Comparison of ENCODE assay signal across 8 mouse cellular contexts in the genomic region with DNA sequence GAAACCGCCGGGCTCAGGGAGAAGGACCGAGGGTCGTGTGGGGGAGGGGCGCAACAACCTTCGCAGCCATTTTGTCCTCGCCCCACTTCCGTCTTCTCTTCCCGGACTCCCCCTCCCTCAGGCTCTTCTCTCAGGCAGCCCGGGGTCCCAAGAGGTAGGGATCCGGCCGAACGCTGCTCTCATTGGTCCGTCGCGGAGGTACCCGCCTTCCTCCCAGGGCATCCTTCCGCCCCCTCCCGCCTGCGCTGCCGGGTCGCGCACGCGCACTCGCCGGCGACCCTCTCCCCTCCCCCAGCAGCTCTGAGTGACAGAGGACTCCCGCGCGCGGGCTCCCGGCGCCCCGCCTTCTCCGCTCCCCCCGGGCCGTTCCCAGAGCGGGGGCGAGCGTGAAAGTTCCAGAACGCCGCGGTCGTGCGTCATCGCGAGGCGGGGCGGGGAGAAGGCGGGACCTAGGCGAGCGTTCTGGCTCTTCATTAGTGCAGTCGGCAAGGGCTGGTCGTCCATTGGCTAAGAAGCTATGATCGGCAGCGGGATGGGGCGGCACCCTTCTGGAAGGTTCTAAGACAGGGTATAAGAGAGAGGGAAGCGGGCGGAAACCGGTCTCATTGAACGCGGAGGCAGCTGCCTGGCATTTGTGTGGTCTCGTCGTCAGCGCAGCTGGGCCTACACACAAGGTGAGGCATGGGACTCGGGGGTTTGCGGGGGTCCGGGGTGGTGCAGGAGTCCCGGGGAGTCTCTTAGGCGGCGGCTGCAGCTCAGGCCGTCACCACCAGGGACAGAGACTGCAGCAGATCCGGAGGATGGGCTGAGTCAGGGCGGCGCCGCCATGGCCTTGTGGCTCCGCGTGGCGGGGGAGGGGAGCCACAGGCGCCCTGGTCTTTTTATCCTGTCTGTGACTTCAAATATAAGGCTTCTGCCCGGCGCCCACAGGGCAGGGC. TPM values are rescaled to one million over a fixed set of nuclear protein-coding genes. Genes with fewer than 3 reads are reported as not detected.
DNase-seq lines count a peak whose midpoint lies in the region; ATAC-seq and TF ChIP-seq lines count a peak whose summit lies in the region.

TSS of gene Hspa8 (plus strand) at position 310 of the 938 bp plus-strand sequence.

- H3K4me2 ChIP-seq in forebrain, embryonic 12.5 days = peak within 1 kb of the TSS; percentile 77
- peak within 1 kb of the TSS; percentile 88 for H3K4me2 ChIP-seq in heart, postnatal 0 days (ENCODE audit: low read depth, low read length)
- H3K4me2 ChIP-seq in liver, embryonic 16.5 days (ENCODE audit: low read depth, low read length) = peak within 1 kb of the TSS; percentile 86
- H3K4me2 ChIP-seq in neural tube, embryonic 13.5 days = peak within 1 kb of the TSS; percentile 78

- peaks cover 38% of the 10 kb centered on the region for H3K36me3 ChIP-seq in E14TG2a.4 (ENCODE audit: insufficient read depth, low read length)
- peaks cover 31% of the 10 kb centered on the region for H3K36me3 ChIP-seq in forebrain, embryonic 12.5 days (replicated peaks)
- H3K36me3 ChIP-seq in heart, postnatal 0 days (replicated peaks; ENCODE audit: control insufficient read depth, insufficient read depth, low read length) = peaks cover 37% of the 10 kb centered on the region
- H3K36me3 ChIP-seq in liver, embryonic 16.5 days (ENCODE audit: control insufficient read depth, insufficient read depth) = peaks cover 17% of the 10 kb centered on the region
- peaks cover 31% of the 10 kb centered on the region for H3K36me3 ChIP-seq in neural tube, embryonic 13.5 days
- H3K36me3 ChIP-seq in testis, adult 2 months (ENCODE audit: control insufficient read depth, insufficient read depth, low read length) = no peaks in the 10 kb centered on the region; the same call in 1 of the 2 replicates

- TF ChIP-seq EP300 in heart, postnatal 0 days (IDR thresholded peaks at IDR 0.05; ENCODE audit: low read depth) = peak; percentile 46

- peak; percentile 100 for TF ChIP-seq POLR2A in testis, adult 2 months (IDR thresholded peaks at IDR 0.05; ENCODE audit: control insufficient read depth, low read depth, low read length)

- H3K27me3 ChIP-seq in E14TG2a.4 (ENCODE audit: insufficient read depth, low read length) = no peaks in the 10 kb centered on the region
- no peaks in the 10 kb centered on the region for H3K27me3 ChIP-seq in forebrain, embryonic 12.5 days
- no peaks in the 10 kb centered on the region for H3K27me3 ChIP-seq in heart, postnatal 0 days (ENCODE audit: control insufficient read depth, insufficient read depth, low read length)
- H3K27me3 ChIP-seq in liver, embryonic 16.5 days (ENCODE audit: control insufficient read depth, insufficient read depth, low read depth, low read length) = no peaks in the 10 kb centered on the region
- H3K27me3 ChIP-seq in neural tube, embryonic 13.5 days = no peaks in the 10 kb centered on the region
- H3K27me3 ChIP-seq in testis, adult 2 months (ENCODE audit: control insufficient read depth, insufficient read depth, low read length) = no peaks in the 10 kb centered on the region

- peak within 1 kb of the TSS; percentile 100 for H3K9ac ChIP-seq in forebrain, embryonic 12.5 days
- H3K9ac ChIP-seq in heart, postnatal 0 days (replicated peaks; ENCODE audit: low read depth, low read length) = peak within 1 kb of the TSS; percentile 97
- H3K9ac ChIP-seq in liver, embryonic 16.5 days (ENCODE audit: low read depth, low read length) = peak within 1 kb of the TSS; percentile 97
- H3K9ac ChIP-seq in neural tube, embryonic 13.5 days = peak within 1 kb of the TSS; percentile 96

- peak within 1 kb of the TSS; percentile 98 for H3K27ac ChIP-seq in forebrain, embryonic 12.5 days
- peak within 1 kb of the TSS; percentile 100 for H3K27ac ChIP-seq in heart, postnatal 0 days (ENCODE audit: low read depth)
- peak within 1 kb of the TSS; percentile 95 for H3K27ac ChIP-seq in liver, embryonic 16.5 days (ENCODE audit: low read length)
- H3K27ac ChIP-seq in neural tube, embryonic 13.5 days (replicated peaks) = peak within 1 kb of the TSS; percentile 99
- H3K27ac ChIP-seq in testis, adult 2 months (ENCODE audit: control insufficient read depth, insufficient read depth, low read depth, low read length) = peak within 1 kb of the TSS; percentile 94

- peak within 1 kb of the TSS; percentile 90 for H3K4me3 ChIP-seq in E14TG2a.4 (replicated peaks; ENCODE audit: low read length)
- peak within 1 kb of the TSS; percentile 99 for H3K4me3 ChIP-seq in forebrain, embryonic 12.5 days (replicated peaks)
- H3K4me3 ChIP-seq in heart, postnatal 0 days (ENCODE audit: low read depth, low read length) = peak within 1 kb of the TSS; percentile 95
- H3K4me3 ChIP-seq in liver, embryonic 16.5 days (ENCODE audit: low read depth, low read length) = peak within 1 kb of the TSS; percentile 92
- H3K4me3 ChIP-seq in neural tube, embryonic 13.5 days = peak within 1 kb of the TSS; percentile 92
- H3K4me3 ChIP-seq in testis, adult 2 months (ENCODE audit: control insufficient read depth, low read depth, low read length) = peak within 1 kb of the TSS; percentile 94

- H3K9me3 ChIP-seq in E14TG2a.4 (ENCODE audit: low read length) = peaks cover 24% of the 10 kb centered on the region
- H3K9me3 ChIP-seq in forebrain, embryonic 12.5 days = no peaks in the 10 kb centered on the region
- no peaks in the 10 kb centered on the region for H3K9me3 ChIP-seq in heart, postnatal 0 days (replicated peaks; ENCODE audit: control insufficient read depth, low read length)
- no peaks in the 10 kb centered on the region for H3K9me3 ChIP-seq in liver, embryonic 16.5 days (replicated peaks; ENCODE audit: control insufficient read depth, low read length)
- H3K9me3 ChIP-seq in neural tube, embryonic 13.5 days = no peaks in the 10 kb centered on the region

- H3K4me1 ChIP-seq in E14TG2a.4 (replicated peaks; ENCODE audit: low read depth, low read length) = peaks cover 25% of the 10 kb centered on the region
- peaks cover 41% of the 10 kb centered on the region for H3K4me1 ChIP-seq in forebrain, embryonic 12.5 days
- H3K4me1 ChIP-seq in heart, postnatal 0 days (ENCODE audit: control insufficient read depth, insufficient read depth) = peaks cover 12% of the 10 kb centered on the region
- H3K4me1 ChIP-seq in liver, embryonic 16.5 days (ENCODE audit: control insufficient read depth, low read depth, low read length) = peaks cover 23% of the 10 kb centered on the region
- H3K4me1 ChIP-seq in neural tube, embryonic 13.5 days (replicated peaks) = peaks cover 44% of the 10 kb centered on the region
- H3K4me1 ChIP-seq in testis, adult 2 months (ENCODE audit: control insufficient read depth, insufficient read depth, low read length) = peaks cover 7% of the 10 kb centered on the region

- no peak for TF ChIP-seq CTCF in E14TG2a.4 (conservative IDR thresholded peaks at IDR 0.05; ENCODE audit: low read length)
- TF ChIP-seq CTCF in heart, postnatal 0 days (IDR thresholded peaks at IDR 0.05; ENCODE audit: low read depth) = 0 out of 2 replicates have a peak, but pooled peaks have one; percentile 21
- TF ChIP-seq CTCF in testis, adult 2 months (IDR thresholded peaks at IDR 0.05; ENCODE audit: control insufficient read depth, insufficient read depth, insufficient replicate concordance, low read depth, low read length) = peak; percentile 20; the same call in 1 of the 2 replicates

- WGBS in forebrain, embryonic 12.5 days = under 1% methylated on average over 75 of the region's 83 CpGs
- under 1% methylated on average over 82 of the region's 83 CpGs for WGBS in heart, postnatal 0 days
- 0% methylated on average over 63 of the region's 83 CpGs for WGBS in liver, embryonic 16.5 days (ENCODE audit: insufficient replicate concordance)
- under 1% methylated on average over 81 of the region's 83 CpGs for WGBS in neural tube, embryonic 13.5 days

- ATAC-seq in forebrain, embryonic 12.5 days (ENCODE audit: low FRiP score) = peak; percentile 97
- peak; percentile 93 for ATAC-seq in heart, postnatal 0 days (ENCODE audit: insufficient read depth, low read depth)
- ATAC-seq in liver, embryonic 16.5 days (ENCODE audit: low read depth) = peak; percentile 90
- peak; percentile 97 for ATAC-seq in neural tube, embryonic 13.5 days (ENCODE audit: low read depth)

- DNase-seq in c-Kit-positive CD71-positive TER-119-positive erythroid progenitor cells, embryonic 14.5 days (ENCODE audit: low spot score) = peak; percentile 99
- peak; percentile 100 for DNase-seq in heart, postnatal 0 days (ENCODE audit: low spot score)
- DNase-seq in kidney, postnatal 4 days = peak; percentile 100

RNA-seq across cellular contexts. Expression of gene Hspa8, which starts in this region (rescaled TPM):
- 2,759 and 2,920 TPM in 2 replicates for polyA plus RNA-seq in forebrain, embryonic 12.5 days (2016; fragmentation: Nextera tagmentation; extraction: Ambion mirVana)
- 2,627 and 2,715 TPM in 2 replicates for total RNA-seq in heart, postnatal 0 days (2014; rRNA removed; ENCODE audit: low replicate concordance)
- polyA plus RNA-seq in heart, postnatal 0 days (2015; fragmentation: Nextera tagmentation; extraction: Ambion mirVana) = 1,298 and 1,386 TPM in 2 replicates
- polyA plus RNA-seq in liver, embryonic 16.5 days (2015; fragmentation: Nextera tagmentation; extraction: Ambion mirVana) = 981 and 995 TPM in 2 replicates
- 2,997 and 3,038 TPM in 2 replicates for polyA plus RNA-seq in neural tube, embryonic 13.5 days (2015; fragmentation: Nextera tagmentation; extraction: Ambion mirVana)
- 307 and 321 TPM in 2 replicates for polyA plus RNA-seq in testis, adult 2 months (2012; rRNA removed)

Comparison
In these comparisons a context has a peak if more than half of its experiments do, and no peak if none do; other contexts are left out.
1. Peak in every context shown above with its lines: DNase-seq, ATAC-seq, H3K4me3 ChIP-seq and H3K27ac ChIP-seq.